Mouse (Mus musculus) embryo, embryonic 11 days (tissue): ENCODE results near the gene Atp11a.

Experiments used
- DNase-seq: peaks from one replicate; pipeline ENCODE4 v3.0.0-alpha.2; 2015

The Atp11a gene

DNA sequence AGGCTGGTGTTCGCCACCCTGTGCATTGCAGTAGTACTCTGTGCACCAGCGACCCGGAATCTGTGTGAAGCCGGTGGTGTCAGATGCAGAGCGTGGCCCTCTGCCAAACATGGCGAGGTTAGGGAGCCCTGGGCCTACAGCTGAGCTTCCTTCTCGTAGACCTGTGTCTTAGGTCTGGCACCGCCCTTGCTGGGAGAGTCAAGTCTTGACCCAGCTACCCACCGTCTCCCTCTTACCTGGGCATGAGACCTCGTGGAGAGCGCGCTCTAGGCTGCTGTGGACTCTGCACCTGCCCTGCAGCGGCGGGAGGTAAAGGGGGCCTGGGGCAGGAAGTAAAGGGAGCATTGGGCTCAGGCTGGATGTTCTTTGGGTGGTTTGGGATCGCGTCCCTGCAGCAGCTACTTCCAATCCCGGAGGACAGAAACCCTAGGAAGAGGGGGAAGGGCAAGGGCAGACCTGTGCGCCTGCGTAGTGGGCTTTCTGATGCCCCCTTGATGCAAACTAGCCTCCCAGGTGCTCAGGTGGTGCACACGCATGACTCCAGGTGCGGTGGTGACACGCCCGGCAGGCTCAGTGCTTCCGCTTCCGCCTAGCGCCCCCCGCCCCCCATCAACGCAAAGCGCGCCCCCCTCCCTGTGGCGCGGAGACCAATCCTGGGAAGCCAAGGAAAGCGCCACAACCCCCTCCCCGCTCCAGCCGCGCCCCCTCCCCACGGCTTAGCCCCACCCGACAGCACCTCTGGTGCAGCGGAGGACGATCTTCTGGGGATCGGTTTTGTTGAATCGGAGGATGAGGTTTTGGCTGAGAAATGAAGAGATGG, 158.6 kb downstream of the Atp11a start:
- DNase-seq = peak; percentile 78

DNA sequence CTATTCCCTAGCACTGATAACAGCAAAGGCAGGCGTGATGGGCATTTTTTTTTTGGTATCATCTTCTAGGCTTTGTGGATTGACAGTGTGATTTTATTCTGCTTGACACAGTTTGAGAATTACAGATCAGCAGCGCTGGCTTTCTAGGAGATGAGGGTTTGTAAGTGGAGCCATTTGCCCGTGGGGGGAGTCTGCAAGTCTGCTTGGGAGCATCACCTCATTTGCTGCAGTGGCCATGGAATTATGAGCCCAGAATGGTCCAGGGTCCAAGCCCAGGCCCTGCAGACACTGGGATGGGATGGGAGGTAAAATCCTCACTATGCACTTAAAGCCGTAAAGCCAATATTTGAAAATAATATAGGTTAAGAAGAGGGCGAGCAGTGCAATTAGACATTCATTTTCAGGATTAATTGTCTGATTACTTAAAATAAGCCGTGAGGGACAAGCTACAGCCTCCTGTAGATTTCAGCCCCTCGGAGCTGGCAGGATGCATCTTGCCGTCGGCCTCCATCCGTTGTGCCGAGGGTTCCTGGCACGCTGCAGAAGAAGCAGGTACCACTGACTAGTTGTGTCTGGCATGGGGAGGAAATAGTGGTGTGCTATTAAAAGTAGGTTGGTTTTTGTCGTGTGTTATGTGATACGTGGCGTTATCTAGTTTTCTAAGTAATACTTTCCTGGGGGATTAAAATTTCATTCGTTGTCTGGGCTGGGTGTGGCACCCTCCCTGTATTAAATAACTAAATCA, 159.5 kb downstream of the Atp11a start:
- no peak for DNase-seq

DNA sequence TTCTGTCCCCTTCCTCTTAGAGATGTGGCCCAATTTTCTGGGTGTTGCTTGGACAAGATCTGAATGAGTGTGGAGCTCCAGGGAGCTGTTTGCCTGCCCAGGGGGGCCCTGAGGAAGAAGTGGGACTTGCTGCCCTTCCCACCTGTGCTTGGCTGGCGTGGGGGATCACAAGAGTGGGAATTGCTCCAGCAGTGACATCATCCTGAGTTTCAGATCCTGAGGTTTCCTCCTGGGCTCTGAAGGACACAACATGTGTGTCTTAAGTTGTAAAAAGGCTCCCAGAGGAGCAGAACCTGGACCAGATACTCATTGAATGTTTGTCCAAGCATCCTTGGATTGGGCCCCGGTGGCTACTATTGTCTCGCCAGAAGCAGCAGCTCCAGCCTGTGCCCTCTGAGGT, 160.2 kb downstream of the Atp11a start:
- DNase-seq = no peak

DNA sequence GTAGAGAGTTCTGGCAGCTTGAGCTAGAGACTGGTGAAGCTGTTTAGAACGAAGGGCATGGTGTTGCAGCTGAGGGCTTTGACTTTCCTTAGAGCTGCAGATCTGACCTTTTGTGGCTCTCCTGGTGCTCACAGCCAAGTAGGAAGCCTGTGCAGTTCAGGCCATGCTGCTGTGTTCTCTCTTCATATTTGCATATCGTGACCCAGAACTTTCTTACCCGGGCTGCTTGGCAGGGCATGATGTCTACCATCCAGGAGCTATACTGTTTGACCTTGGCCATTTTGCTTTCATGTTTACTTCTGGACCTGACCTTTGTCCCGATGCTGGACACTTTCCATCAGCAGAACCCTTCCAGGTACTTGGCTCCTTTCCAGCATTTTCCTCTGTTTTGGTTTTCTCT, 161.0 kb downstream of the Atp11a start:
- DNase-seq = no peak
